Mouse (Mus musculus) lung, postnatal 0 days (tissue): Measurements from ENCODE around the gene Jdp2.

Source experiments
- CTCF ChIP-seq: IDR thresholded peaks from 2 replicates; pipeline ENCODE4 v1.5.1; 2016; ENCODE audit warnings: antibody characterized with exemption, mild to moderate bottlenecking
- EP300 ChIP-seq: IDR thresholded peaks from 2 replicates; pipeline ENCODE4 v1.6.1; 2016; ENCODE audit warnings: antibody characterized with exemption, mild to moderate bottlenecking, control low read depth

- TF ChIP-seq EP300 (no peak), CTCF (no peak)
Observed at GRCm38 (mm10) chr12:85574806-85575495, 23.9 kb upstream of the Jdp2 start.
